Mouse (Mus musculus) liver, embryonic 14.5 days (tissue): Measurements from ENCODE around the gene Specc1l. TPM values are rescaled to one million over a fixed set of nuclear protein-coding genes. Genes with fewer than 3 reads are reported as not detected.

ENCODE experiments used
- ATAC-seq: fragments of 200-750 bp; cut with Nextera tagmentation; 2 replicates; pipeline ENCODE4 v1.8.0; 2017; ENCODE audit warnings: moderate number of reproducible peaks, mild to moderate bottlenecking, moderate library complexity; ENCODE audit not compliant: insufficient read depth
- DNase-seq, 3 experiments: peaks; one replicate each; pipeline ENCODE4 v3.0.0-alpha.2; 2012 to 2013; ENCODE audit warnings: low read depth in 3 of 3, low spot score in 3 of 3
- H3K27ac ChIP-seq: fragments of 300-500 bp; sonication (generic); 2 replicates; pipeline ENCODE4 v1.5.1; 2014; ENCODE audit warnings: moderate library complexity, mild to moderate bottlenecking, control low read depth, inconsistent platforms
- H3K27me3 ChIP-seq: fragments of 300-500 bp; sonication (generic); 2 replicates; pipeline ENCODE4 v1.6.1; 2014; ENCODE audit warnings: mild to moderate bottlenecking, low read length, moderate library complexity; ENCODE audit not compliant: control insufficient read depth, insufficient read depth
- H3K36me3 ChIP-seq: fragments of 300-500 bp; sonication (generic); replicated peaks from 2 replicates; pipeline ENCODE4 v1.6.1; 2014; ENCODE audit warnings: low read depth; ENCODE audit not compliant: control insufficient read depth, insufficient read depth
- H3K4me1 ChIP-seq, 2 experiments: fragments of 200-500 bp in 1 of 2; fragments of 300-500 bp in 1 of 2; sonication (generic) in 1 of 2; replicated peaks; 2 replicates each; pipeline ENCODE4 v1.6.1; 2012 to 2014; ENCODE audit warnings: antibody characterized with exemption in 1 of 2, inconsistent platforms in 1 of 2, low read length in 1 of 2; ENCODE audit not compliant: control insufficient read depth in 2 of 2, insufficient read depth in 2 of 2
- H3K4me2 ChIP-seq: fragments of 300-500 bp; sonication (generic); 2 replicates; pipeline ENCODE4 v1.6.1; 2014; ENCODE audit warnings: low read depth, mild to moderate bottlenecking, control low read depth, moderate library complexity
- H3K4me3 ChIP-seq, 2 experiments: fragments of 200-500 bp in 1 of 2; fragments of 300-500 bp in 1 of 2; sonication (generic) in 1 of 2; 2 replicates each; pipeline ENCODE4 v1.5.1; 2012 to 2014; ENCODE audit warnings: low read depth in 2 of 2, low read length in 2 of 2, mild to moderate bottlenecking in 2 of 2, control low read depth in 1 of 2, inconsistent platforms in 1 of 2, moderate library complexity in 1 of 2; ENCODE audit not compliant: insufficient read depth in 1 of 2
- H3K9ac ChIP-seq: fragments of 300-500 bp; sonication (generic); replicated peaks from 2 replicates; pipeline ENCODE4 v1.6.1; 2014; ENCODE audit warnings: mild to moderate bottlenecking, control low read depth, moderate library complexity
- H3K9me3 ChIP-seq: fragments of 300-500 bp; sonication (generic); 2 replicates; pipeline ENCODE4 v1.6.1; 2016; ENCODE audit warnings: low read length, mixed read lengths; ENCODE audit not compliant: control insufficient read depth
- CTCF ChIP-seq: IDR thresholded peaks from 2 replicates; pipeline ENCODE4 v1.5.1; 2016; ENCODE audit warnings: antibody characterized with exemption, low read depth, control low read depth
- EP300 ChIP-seq: IDR thresholded peaks from 2 replicates; pipeline ENCODE4 v1.6.1; 2016; ENCODE audit warnings: antibody characterized with exemption, low read depth
- WGBS: fragments of 180-500 bp; shearing (Covaris S2); extraction: QIAGEN DNeasy Blood & Tissue Kit; methylation state at CpG from one replicate; pipeline ENCODE4 v1.1.7; 2014; ENCODE audit not compliant: insufficient replicate concordance; 5-methylcytosine and 5-hydroxymethylcytosine counted together
- polyA plus RNA-seq, 2 experiments: library from polyadenylated mRNA; depleted of rRNA in 1 of 2; stranded (reverse) in 1 of 2; unstranded in 1 of 2; fragments of >200 nt; fragmentation: Nextera tagmentation in 1 of 2; extraction: Ambion mirVana in 1 of 2; gene quantifications; 2 replicates each; pipeline versions ENCODE4 v1.2.1 to v1.2.3; 2012 to 2014

Gene Specc1l
- polyA plus RNA-seq, 2 experiments = 3.1 to 3.9 TPM

DNA sequence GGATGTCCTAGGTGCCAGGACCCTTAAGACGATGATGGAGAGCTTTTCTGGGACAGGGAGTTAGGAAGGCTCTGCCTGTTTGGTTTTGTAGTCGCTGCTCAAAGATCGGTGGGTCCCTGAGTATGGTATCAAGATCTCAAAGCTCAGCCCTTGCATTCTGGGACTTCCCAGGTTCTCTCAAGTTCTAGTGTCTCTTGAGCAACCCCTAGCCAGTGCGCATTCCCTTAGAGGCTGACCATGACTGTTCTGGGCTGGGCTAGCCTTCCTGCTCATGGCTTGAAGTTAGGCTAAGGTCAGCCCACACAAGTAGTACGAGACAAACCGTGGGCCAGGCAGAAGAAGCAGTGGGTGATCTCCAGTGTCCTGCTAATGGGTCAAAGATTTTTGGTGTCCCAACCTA lies 106.3 kb downstream of the Specc1l start:
- TF ChIP-seq CTCF = no peak
- TF ChIP-seq EP300 = no peak
- 60% methylated on average over 6 of the region's 6 CpGs for WGBS
- no peak overlapping the region for H3K27ac ChIP-seq

DNA sequence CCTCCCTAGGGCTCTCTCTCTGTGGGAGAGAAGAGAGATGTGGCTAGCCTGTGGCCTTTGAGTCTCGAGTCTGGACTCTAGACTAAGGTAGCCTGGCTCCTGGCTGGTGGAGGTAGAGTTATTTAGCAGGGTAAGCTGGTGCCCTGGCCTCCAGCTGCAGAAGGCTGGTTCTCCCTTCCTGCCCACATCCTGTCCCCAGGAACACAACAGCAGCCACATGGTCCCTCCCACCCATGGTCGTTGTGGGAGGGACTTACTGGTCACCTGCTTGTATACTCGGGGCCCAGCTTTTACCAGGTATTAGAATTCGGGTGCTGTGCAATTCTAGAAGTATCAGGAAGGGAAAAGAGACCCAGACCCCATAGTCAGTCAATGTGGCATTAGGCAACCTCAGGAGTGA lies 108.4 kb downstream of the Specc1l start:
- WGBS = 15% methylated on average over 4 of the region's 4 CpGs
- Histone ChIP-seq H3K9me3 (no peaks in the 10 kb centered on the region), H3K27me3 (peaks cover 18% of the 10 kb centered on the region), H3K36me3 (no peaks in the 10 kb centered on the region), H3K4me3 (no peak overlapping the region), H3K9ac (no peak overlapping the region), H3K4me1 (no peaks in the 10 kb centered on the region; a peak in 1 of 4 replicates), H3K27ac (no peak overlapping the region), H3K4me2 (no peak overlapping the region)
- TF ChIP-seq EP300 (no peak), CTCF (no peak)
- no peak for ATAC-seq
- DNase-seq = no peak

More for the DNA sequence above, 106.3 kb downstream of the Specc1l start:
- Histone ChIP-seq H3K4me2 (peak overlapping the region; percentile 67), H3K9me3 (no peaks in the 10 kb centered on the region), H3K27me3 (peaks cover 18% of the 10 kb centered on the region), H3K4me1 (peaks cover 0 to 7% of the 10 kb centered on the region in 2 experiments; a peak in 2 of 4 replicates), H3K9ac (no peak overlapping the region), H3K36me3 (no peaks in the 10 kb centered on the region), H3K4me3 (0 out of 4 replicates have a peak overlapping the region, but pooled peaks of 1 of the 2 experiments have one; percentile 51)
- ATAC-seq (no peak), DNase-seq (no peak)

GRCm38 (mm10) chr10:75322966-75323365 lies 111.1 kb downstream of the Specc1l start:
- Histone ChIP-seq H3K4me3 (no peak overlapping the region), H3K9me3 (no peaks in the 10 kb centered on the region), H3K9ac (no peak overlapping the region), H3K27ac (no peak overlapping the region), H3K4me2 (no peak overlapping the region), H3K36me3 (no peaks in the 10 kb centered on the region), H3K27me3 (peaks cover 3% of the 10 kb centered on the region), H3K4me1 (peaks cover 0 to 7% of the 10 kb centered on the region in 2 experiments; a peak in 2 of 4 replicates)
- DNase-seq = no peak
- WGBS = 71% methylated on average over 6 of the region's 6 CpGs
- ATAC-seq = no peak
- TF ChIP-seq CTCF (no peak), EP300 (no peak)

- Histone ChIP-seq H3K9ac (no peak overlapping the region), H3K9me3 (no peaks in the 10 kb centered on the region), H3K4me1 (peaks cover 0 to 10% of the 10 kb centered on the region in 2 experiments; a peak in 2 of 4 replicates), H3K4me3 (no peak overlapping the region), H3K27me3 (no peaks in the 10 kb centered on the region), H3K36me3 (no peaks in the 10 kb centered on the region), H3K4me2 (no peak overlapping the region), H3K27ac (no peak overlapping the region)
- ATAC-seq (no peak), DNase-seq (no peak)
- no peak for TF ChIP-seq EP300
- no peak for TF ChIP-seq CTCF
- 61% methylated on average over 8 of the region's 8 CpGs for WGBS
Measured at GRCm38 (mm10) chr10:75323986-75324385, 112.1 kb downstream of the Specc1l start.

- no peak for TF ChIP-seq CTCF
- TF ChIP-seq EP300 = no peak
- H3K9ac ChIP-seq = no peak overlapping the region
- no peaks in the 10 kb centered on the region for H3K36me3 ChIP-seq
- no peak for DNase-seq
- H3K4me1 ChIP-seq = peaks cover 0 to 10% of the 10 kb centered on the region in 2 experiments; a peak in 2 of 4 replicates
- no peaks in the 10 kb centered on the region for H3K9me3 ChIP-seq
- WGBS = 29% methylated on average over 10 of the region's 10 CpGs
- H3K4me2 ChIP-seq = no peak overlapping the region
- H3K4me3 ChIP-seq = no peak overlapping the region
- H3K27ac ChIP-seq = no peak overlapping the region
- H3K27me3 ChIP-seq = no peaks in the 10 kb centered on the region
- no peak for ATAC-seq
Measured at GRCm38 (mm10) chr10:75324391-75324790, 112.5 kb downstream of the Specc1l start.
